Mouse (Mus musculus): ENCODE measurements around the gene Med4.

GRCm38 (mm10) chr14:73548051-73548450 is 38.2 kb downstream of the Med4 start, which contains the start of gene Nudt15:
- TF ChIP-seq POLR2A (IDR thresholded peaks at IDR 0.05; ENCODE audit: insufficient read depth, low read depth, low read length) (no peak), CTCF (IDR thresholded peaks at IDR 0.05) (no peak), EP300 (IDR thresholded peaks at IDR 0.05; ENCODE audit: insufficient read depth, low read depth, low read length) (no peak)
